Mouse (Mus musculus) cerebellum, adult (tissue): Measurements from ENCODE around the gene Gm12830.

Experiments
- ATAC-seq: cut with Nextera tagmentation; 2 replicates; pipeline ENCODE4 v1.9.2; 2017; ENCODE audit warnings: mild to moderate bottlenecking, moderate library complexity, mixed read lengths; ENCODE audit not compliant: insufficient number of reproducible peaks, low FRiP score, low TSS enrichment

Gm12830 gene

DNA sequence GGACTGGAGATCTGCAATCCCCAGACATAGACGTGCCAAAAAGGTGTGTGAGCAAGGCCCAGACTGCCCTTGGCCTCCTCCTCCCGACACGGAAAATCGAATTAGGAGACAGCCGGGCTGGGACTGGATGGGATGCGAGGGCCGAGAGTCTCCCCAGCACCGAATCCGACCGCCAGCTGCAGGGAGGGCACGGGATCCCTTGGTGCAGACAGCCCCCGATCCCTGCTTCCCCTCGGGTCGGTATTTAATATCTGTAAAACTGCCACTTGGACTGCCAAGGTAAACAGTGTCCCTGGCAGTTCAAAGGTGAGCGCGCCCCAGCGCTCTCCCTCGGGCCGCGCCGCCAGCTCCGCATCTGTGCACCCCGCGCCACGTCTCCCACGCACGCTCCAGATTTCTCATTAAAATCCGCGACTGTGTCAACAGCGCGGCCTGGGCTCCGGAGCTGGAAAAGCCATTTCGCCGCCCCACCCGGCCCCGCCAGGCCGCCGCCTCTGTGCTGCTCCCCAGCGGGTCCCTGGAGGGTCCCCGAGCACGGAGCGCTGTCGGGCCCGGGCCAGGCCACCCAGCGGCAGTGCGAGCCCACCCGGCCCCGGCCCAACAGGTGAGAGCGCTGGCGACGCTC lies 21.7 kb downstream of the Gm12830 start:
- no peak for ATAC-seq

DNA sequence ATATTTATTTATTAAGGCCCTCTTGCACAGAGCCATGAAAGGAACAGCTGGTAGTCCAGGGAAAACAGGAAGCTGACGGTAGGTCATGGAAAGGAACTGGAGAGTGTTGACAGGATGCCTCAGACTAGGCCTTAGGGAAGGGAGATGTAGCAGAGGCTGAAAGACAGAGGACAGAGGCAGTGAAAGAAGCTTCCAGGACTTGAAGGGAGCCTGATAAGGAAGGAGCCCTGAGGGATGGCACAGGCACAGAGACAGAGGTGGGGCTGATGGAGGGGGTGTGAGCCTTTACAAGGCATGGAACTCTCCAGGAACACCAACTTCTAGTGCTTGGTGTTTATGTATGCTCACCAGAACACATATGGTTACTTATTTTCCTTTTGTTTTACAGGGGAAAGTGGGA lies 23.1 kb downstream of the Gm12830 start:
- no peak for ATAC-seq

DNA sequence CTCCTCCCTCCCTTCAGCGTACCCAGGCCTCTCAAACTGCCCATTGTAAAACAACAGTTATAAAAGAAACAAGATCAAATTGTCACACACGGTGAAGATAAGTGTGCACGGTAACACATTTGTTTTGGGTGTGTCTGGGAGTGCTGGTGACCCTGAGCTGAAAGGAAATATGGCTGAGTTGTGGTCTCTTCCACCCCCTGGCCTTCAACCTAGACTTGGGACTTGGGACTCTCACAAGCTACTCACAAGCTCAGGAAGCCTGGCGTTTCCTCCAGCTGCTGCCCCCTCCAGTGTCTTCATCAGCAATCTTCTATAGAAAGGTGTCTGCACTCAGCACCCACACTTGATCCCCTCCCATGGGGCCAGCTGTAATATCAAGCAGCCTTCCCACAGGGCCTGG lies 24.1 kb downstream of the Gm12830 start:
- no peak for ATAC-seq

DNA sequence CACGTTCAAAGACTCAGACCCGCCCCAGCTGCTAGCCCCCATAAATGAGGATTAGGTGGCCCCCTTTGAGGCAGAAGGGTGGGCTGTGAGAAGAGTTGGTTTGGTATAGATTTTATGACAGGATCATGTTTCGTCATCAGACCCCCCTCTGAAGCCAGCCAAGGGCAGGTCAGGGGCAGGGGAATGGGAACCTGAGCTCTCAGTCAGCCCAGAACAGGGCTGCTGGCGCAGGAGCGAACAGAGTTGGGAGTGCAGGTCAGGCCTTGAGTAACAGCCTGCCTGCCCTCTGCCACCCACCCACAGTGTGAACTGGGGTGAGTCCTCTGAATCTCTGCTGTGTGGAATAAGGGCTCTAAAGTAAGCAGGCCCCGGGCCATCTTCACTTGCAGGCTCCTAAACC lies 25.2 kb downstream of the Gm12830 start:
- no peak for ATAC-seq

DNA sequence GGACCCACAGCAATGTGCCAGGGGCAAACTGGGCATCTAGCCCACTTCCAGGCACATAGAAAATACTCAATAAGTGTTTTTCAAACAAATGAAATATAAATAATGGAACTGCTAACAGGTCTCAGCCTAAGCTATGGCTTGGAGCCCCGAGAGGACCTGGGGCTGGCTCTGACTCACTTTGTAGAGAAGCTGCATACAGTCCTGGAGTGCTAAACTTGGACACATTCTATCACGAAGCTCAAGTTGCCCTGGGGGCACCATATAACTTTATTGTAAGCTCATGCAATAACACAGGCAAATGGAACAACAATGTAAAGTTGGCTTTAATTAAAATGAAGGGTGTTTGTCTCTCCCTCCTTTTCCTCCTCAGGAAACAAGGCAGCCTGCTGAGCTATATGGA lies 32.4 kb downstream of the Gm12830 start:
- no peak for ATAC-seq

DNA sequence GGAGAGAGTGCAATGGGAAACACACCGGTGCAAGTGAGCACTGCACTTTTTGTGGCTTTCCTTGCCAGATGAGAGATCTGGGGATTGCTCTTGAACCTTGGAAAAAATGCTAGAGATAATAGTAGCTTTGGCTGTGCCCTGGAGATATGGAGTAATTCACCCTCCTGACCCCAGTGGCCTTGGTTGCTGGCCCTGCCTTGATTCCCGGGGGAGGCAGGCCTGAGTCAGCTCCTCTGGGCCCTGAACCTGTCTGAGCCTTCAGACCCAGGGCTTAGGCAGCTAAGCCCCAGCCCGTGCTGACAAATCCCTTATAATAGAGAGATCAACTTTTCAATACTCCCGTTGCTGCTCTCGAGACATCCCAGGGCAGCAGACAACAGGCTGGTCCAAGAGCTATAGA lies 36.9 kb downstream of the Gm12830 start:
- no peak for ATAC-seq

- no peak for ATAC-seq
Measured at GRCm38 (mm10) chr4:114863166-114863565, 41.6 kb downstream of the Gm12830 start.

- no peak for ATAC-seq
Measured at GRCm38 (mm10) chr4:114869765-114870490, 48.4 kb downstream of the Gm12830 start.

DNA sequence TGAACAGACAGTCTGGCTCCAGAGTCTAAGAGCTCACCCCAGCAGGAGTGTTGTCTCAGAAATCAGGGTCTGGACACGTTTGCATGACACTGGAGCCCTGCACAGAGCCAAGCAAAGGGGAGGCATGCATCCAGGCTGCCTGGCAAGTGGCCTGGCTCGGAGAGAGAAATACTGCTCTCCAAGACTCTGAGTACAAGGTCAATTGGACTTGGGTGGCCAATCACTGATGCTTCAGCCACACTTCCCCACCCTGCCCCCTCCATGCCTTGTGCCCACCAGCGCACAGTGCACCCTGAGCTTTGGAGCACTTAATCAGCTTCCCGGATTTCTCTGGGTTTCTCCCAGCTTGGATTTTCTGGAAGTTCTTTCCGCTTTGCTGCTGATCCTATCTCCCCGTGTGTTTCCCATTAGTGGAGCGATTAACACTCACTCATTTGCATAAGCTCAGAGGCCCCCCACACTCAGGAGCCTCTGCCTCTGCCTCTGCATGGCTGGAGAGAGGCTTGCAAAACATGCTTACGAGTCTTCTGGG lies 55.0 kb downstream of the Gm12830 start:
- ATAC-seq: no peak

GRCm38 (mm10) chr4:114882232-114882631 lies 60.7 kb downstream of the Gm12830 start:
- ATAC-seq: no peak

GRCm38 (mm10) chr4:114897853-114898252 lies 76.3 kb downstream of the Gm12830 start:
- ATAC-seq: no peak

- no peak for ATAC-seq
Measured at GRCm38 (mm10) chr4:114899885-114900284, 78.4 kb downstream of the Gm12830 start.

DNA sequence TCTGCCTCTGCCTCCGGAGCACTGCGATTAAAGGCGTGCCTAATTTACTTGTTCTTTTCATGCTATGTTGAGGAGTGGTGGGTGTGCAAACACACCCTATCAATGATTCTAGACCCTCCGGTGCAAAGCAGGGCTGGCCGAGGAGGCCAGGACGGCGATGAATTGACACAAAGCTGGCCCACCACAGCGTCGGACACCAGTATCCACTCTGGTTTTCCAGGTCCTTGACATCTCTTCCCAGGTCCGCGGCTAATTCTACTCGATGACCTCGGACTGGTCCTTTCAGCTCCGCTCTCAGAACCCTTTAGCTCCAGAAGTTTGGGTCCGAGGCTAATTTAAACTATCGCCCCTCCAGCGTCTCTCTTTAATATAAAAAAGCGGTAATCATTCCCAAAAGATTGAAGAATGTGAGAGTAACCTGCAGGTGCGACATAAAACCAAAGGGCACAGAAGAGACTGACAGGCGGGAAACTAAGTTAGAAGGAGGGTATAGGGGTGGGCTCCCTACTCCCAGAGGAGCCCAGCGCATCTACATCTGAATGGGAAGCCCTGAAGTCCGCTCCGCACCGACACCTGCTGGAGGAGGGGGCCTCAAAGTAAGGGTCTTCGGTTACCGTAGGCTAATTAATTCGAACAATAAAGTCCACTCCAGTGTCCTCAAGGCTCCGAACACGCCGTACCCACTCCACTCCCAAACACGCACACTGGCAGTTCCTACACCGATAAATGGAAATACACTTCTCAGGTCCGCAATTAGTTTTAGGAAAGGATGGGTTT lies 79.5 kb downstream of the Gm12830 start:
- ATAC-seq: no peak

DNA sequence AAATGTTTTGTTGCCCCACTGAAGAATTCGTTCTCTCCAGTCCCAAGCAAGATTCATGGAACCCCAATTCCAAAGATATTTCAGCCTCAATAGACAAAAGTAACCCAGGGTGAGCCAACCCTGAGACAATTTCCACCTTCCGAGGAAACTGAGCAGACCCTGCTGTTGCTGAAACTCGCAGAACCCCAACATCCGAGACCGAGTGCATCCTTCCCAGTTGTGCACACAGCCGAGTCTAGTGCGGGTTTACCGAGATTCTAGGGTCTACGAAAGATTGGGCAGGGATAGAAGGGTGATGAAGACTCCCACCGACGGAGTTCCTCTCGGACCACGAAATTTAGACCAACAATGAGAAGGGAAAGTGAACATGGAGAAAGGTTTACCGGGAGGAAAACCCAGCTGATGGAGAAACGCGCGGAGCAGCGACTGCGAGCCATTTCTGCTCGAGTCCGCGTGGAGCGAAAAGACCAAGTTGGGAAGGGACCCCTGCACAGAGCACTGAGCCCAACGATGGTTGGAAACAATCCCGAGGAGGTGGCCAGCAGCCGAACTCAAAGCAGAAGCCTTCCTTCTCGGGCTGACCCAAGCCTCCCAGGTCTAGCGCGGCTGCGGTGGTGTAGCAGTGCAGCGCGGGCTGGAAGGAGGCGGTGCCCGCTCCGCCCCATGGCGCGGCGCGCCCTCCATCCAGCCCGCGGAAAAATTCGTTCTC lies 80.3 kb downstream of the Gm12830 start:
- ATAC-seq: no peak

DNA sequence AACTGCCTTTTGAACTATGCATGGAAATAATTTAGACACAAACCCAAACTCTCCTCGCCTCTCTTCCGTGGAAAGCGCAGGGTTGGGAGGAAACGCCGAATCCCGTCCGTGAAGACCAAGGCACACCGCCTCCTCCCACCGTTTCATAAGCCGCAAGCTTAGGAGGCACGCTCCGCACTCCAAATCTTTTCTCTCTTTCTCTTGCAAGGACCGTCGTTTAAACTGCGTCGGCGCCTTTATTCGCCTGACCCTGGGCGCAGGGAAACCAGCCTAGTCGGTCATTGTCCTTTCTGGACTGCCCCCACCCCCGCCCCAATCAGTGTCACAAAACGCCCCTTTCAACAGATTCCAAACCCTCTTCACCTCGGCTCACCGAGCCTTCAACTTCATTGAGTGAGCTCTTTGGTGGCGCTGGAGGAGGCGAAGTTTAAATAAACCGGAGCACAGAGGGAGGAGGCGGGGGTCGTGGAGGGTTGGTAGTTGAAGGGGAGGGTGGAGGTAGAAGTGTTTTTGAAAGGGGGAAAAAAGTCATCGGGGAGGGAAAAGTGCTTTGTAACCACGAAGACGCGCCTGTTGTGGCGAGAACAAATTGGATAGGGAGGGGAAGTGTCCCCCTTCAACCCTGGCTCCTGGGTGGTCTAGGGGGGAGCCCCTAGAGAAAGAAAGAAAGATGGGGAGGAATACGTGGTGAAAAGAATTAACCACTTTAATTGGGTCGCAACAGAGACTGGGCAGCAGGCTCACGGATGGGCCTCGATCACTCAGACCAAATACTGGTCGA lies 81.3 kb downstream of the Gm12830 start:
- no peak for ATAC-seq

DNA sequence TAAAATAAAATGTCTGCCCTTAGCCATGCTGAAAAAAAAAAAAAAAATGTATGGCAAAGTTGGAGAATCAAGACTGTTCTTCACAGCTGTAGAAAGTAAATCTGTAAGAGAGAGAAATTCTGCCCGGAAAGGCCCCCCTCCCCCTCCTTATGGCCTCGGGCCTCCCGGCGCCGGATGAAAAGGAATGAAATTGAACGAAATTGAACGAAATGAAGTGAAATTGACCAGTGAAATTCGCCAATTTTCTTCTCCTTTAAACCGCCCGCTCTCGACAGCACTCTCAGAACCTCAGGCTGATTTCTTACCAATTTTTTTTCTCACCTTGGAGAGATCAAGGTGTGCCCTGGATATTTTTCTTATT lies 81.9 kb downstream of the Gm12830 start:
- no peak for ATAC-seq

GRCm38 (mm10) chr4:114905501-114905900 lies 84.0 kb downstream of the Gm12830 start:
- ATAC-seq: no peak
